Mouse (Mus musculus): ENCODE measurements around the gene Dlg2. TPM values are rescaled to one million over a fixed set of nuclear protein-coding genes. Genes with fewer than 3 reads are reported as not detected.

Gene Dlg2
- total RNA-seq, 2 experiments from 2014 or later, result 61.2 to 113 TPM

GRCm38 (mm10) chr7:91440326-91440725 is 963.9 kb downstream of the Dlg2 start:
- DNase-seq (ENCODE audit: low spot score in 2 of 2), result no peak

- DNase-seq (ENCODE audit: low spot score in 2 of 2), result no peak
Measured at GRCm38 (mm10) chr7:91442447-91443376, 966.2 kb downstream of the Dlg2 start.

GRCm38 (mm10) chr7:91443377-91443714 is 966.9 kb downstream of the Dlg2 start:
- no peak for DNase-seq (ENCODE audit: low spot score in 2 of 2)

- no peak for DNase-seq (ENCODE audit: low spot score in 2 of 2)
Measured at GRCm38 (mm10) chr7:91443913-91444312, 967.4 kb downstream of the Dlg2 start.

GRCm38 (mm10) chr7:91444728-91445127 is 968.3 kb downstream of the Dlg2 start:
- no peak for DNase-seq (ENCODE audit: low spot score in 2 of 2)

- DNase-seq (ENCODE audit: low spot score in 2 of 2), result no peak
Measured at GRCm38 (mm10) chr7:91456796-91457195, 980.3 kb downstream of the Dlg2 start.

GRCm38 (mm10) chr7:91457207-91457606 is 980.7 kb downstream of the Dlg2 start:
- peak; percentile 36 to 58 for DNase-seq (ENCODE audit: low spot score in 2 of 2)

GRCm38 (mm10) chr7:91461352-91461751 is 984.9 kb downstream of the Dlg2 start:
- DNase-seq (ENCODE audit: low spot score in 2 of 2), result no peak

- DNase-seq (ENCODE audit: low spot score in 2 of 2), result no peak
Measured at GRCm38 (mm10) chr7:91463256-91463655, 986.8 kb downstream of the Dlg2 start.

- no peak for DNase-seq (ENCODE audit: low spot score in 2 of 2)
Measured at GRCm38 (mm10) chr7:91467061-91467460, 990.6 kb downstream of the Dlg2 start.

GRCm38 (mm10) chr7:91479145-91479544 is 1002.7 kb downstream of the Dlg2 start:
- no peak for DNase-seq (ENCODE audit: low spot score in 2 of 2)

- no peak for DNase-seq (ENCODE audit: low spot score in 2 of 2)
Measured at GRCm38 (mm10) chr7:91481574-91482197, 1005.2 kb downstream of the Dlg2 start.

- no peak for DNase-seq (ENCODE audit: low spot score in 2 of 2)
Measured at GRCm38 (mm10) chr7:91493234-91493633, 1016.8 kb downstream of the Dlg2 start.

GRCm38 (mm10) chr7:91495526-91495925 is 1019.1 kb downstream of the Dlg2 start:
- DNase-seq (ENCODE audit: low spot score in 2 of 2), result no peak

GRCm38 (mm10) chr7:91511119-91511518 is 1034.6 kb downstream of the Dlg2 start:
- no peak for DNase-seq (ENCODE audit: low spot score in 2 of 2)

- no peak for DNase-seq (ENCODE audit: low spot score in 2 of 2)
Measured at GRCm38 (mm10) chr7:91514445-91514844, 1038.0 kb downstream of the Dlg2 start.

- no peak for DNase-seq (ENCODE audit: low spot score in 2 of 2)
Measured at GRCm38 (mm10) chr7:91516225-91516624, 1039.8 kb downstream of the Dlg2 start.

- DNase-seq (ENCODE audit: low spot score in 2 of 2), result no peak
Measured at GRCm38 (mm10) chr7:91525859-91526258, 1049.4 kb downstream of the Dlg2 start.

GRCm38 (mm10) chr7:91542597-91543285 is 1066.3 kb downstream of the Dlg2 start:
- peak; percentile 19 to 26 for DNase-seq (ENCODE audit: low spot score in 2 of 2)

- no peak for DNase-seq (ENCODE audit: low spot score in 2 of 2)
Measured at GRCm38 (mm10) chr7:91543286-91543650, 1066.8 kb downstream of the Dlg2 start.

- DNase-seq (ENCODE audit: low spot score in 2 of 2), result no peak
Measured at GRCm38 (mm10) chr7:91544600-91544999, 1068.1 kb downstream of the Dlg2 start.

GRCm38 (mm10) chr7:91548796-91549195 is 1072.3 kb downstream of the Dlg2 start:
- peak in 1 of 2 experiments; percentile 15 for DNase-seq (ENCODE audit: low spot score in 2 of 2)

Measured in adrenal gland, adult 18-20 months (tissue).